Mouse (Mus musculus) hindbrain, embryonic 15.5 days (tissue): ENCODE results near the gene Lsamp. TPM values are rescaled to one million over a fixed set of nuclear protein-coding genes. Genes with fewer than 3 reads are reported as not detected.

Source experiments
- ATAC-seq: fragments of 200-750 bp; cut with Nextera tagmentation; 2 replicates; pipeline ENCODE4 v1.8.0; 2017; ENCODE audit warnings: low read depth, moderate number of reproducible peaks, moderate TSS enrichment; ENCODE audit not compliant: low FRiP score
- H3K27ac ChIP-seq: fragments of 300-500 bp; sonication (generic); replicated peaks from 2 replicates; pipeline ENCODE4 v1.5.1; 2015; ENCODE audit warnings: mild to moderate bottlenecking, inconsistent platforms
- H3K27me3 ChIP-seq: fragments of 300-500 bp; sonication (generic); 2 replicates; pipeline ENCODE4 v1.6.1; 2015; ENCODE audit warnings: control low read depth, inconsistent platforms
- H3K36me3 ChIP-seq: fragments of 300-500 bp; sonication (generic); 2 replicates; pipeline ENCODE4 v1.6.1; 2015; ENCODE audit warnings: control low read depth, inconsistent platforms
- H3K4me1 ChIP-seq: fragments of 300-500 bp; sonication (generic); replicated peaks from 2 replicates; pipeline ENCODE4 v1.6.1; 2015; ENCODE audit warnings: control low read depth, inconsistent platforms
- H3K4me2 ChIP-seq: fragments of 300-500 bp; sonication (generic); 2 replicates; pipeline ENCODE4 v1.6.1; 2015; ENCODE audit warnings: moderate library complexity, mild to moderate bottlenecking, inconsistent platforms
- H3K4me3 ChIP-seq: fragments of 300-500 bp; sonication (generic); 2 replicates; pipeline ENCODE4 v1.5.1; 2015; ENCODE audit warnings: mild to moderate bottlenecking, inconsistent platforms
- H3K9ac ChIP-seq: fragments of 300-500 bp; sonication (generic); 2 replicates; pipeline ENCODE4 v1.6.1; 2015; ENCODE audit warnings: inconsistent platforms
- H3K9me3 ChIP-seq: fragments of 300-500 bp; sonication (generic); 2 replicates; pipeline ENCODE4 v1.6.1; 2016; ENCODE audit warnings: control low read depth, inconsistent platforms
- WGBS: fragments of 180-500 bp; shearing (Covaris S2); methylation state at CpG from one replicate; pipeline ENCODE4 v1.1.7; 2015; 5-methylcytosine and 5-hydroxymethylcytosine counted together
- polyA plus RNA-seq: library from polyadenylated mRNA; unstranded; fragments of >200 nt; fragmentation: Nextera tagmentation; extraction: Ambion mirVana; gene quantifications from 2 replicates; pipeline ENCODE4 v1.2.1, GENCODE M21; 2015

Gene Lsamp
- polyA plus RNA-seq, 1 experiment from 2014 or later = 89.3 TPM

GRCm38 (mm10) chr16:41383702-41384101 is 1399.5 kb downstream of the Lsamp start:
- no peak for ATAC-seq
- 78% methylated on average over 3 of the region's 3 CpGs for WGBS
- H3K4me1 ChIP-seq = no peaks in the 10 kb centered on the region
- no peaks in the 10 kb centered on the region for H3K9me3 ChIP-seq
- H3K4me3 ChIP-seq = no peak overlapping the region
- no peaks in the 10 kb centered on the region for H3K27me3 ChIP-seq
- no peaks in the 10 kb centered on the region for H3K36me3 ChIP-seq
- no peak overlapping the region for H3K9ac ChIP-seq
- H3K4me2 ChIP-seq = no peak overlapping the region
- no peak overlapping the region for H3K27ac ChIP-seq

- 92% methylated on average over 1 of the region's 1 CpGs for WGBS
- Histone ChIP-seq H3K4me2 (no peak overlapping the region), H3K36me3 (no peaks in the 10 kb centered on the region), H3K4me3 (no peak overlapping the region), H3K9ac (no peak overlapping the region), H3K9me3 (no peaks in the 10 kb centered on the region), H3K4me1 (no peaks in the 10 kb centered on the region), H3K27ac (no peak overlapping the region), H3K27me3 (no peaks in the 10 kb centered on the region)
- ATAC-seq = no peak
Observed at GRCm38 (mm10) chr16:41384288-41384687, 1400.1 kb downstream of the Lsamp start.

- no peaks in the 10 kb centered on the region for H3K27me3 ChIP-seq
- no peak overlapping the region for H3K9ac ChIP-seq
- 52% methylated on average over 7 of the region's 7 CpGs for WGBS
- no peaks in the 10 kb centered on the region for H3K9me3 ChIP-seq
- H3K4me1 ChIP-seq = no peaks in the 10 kb centered on the region
- H3K4me3 ChIP-seq = no peak overlapping the region
- no peak for ATAC-seq
- H3K27ac ChIP-seq = no peak overlapping the region
- no peaks in the 10 kb centered on the region for H3K36me3 ChIP-seq
- no peak overlapping the region for H3K4me2 ChIP-seq
Observed at GRCm38 (mm10) chr16:41408850-41409249, 1424.7 kb downstream of the Lsamp start.

- 76% methylated on average over 3 of the region's 3 CpGs for WGBS
- Histone ChIP-seq H3K4me1 (no peaks in the 10 kb centered on the region), H3K4me2 (no peak overlapping the region), H3K36me3 (no peaks in the 10 kb centered on the region), H3K27me3 (no peaks in the 10 kb centered on the region), H3K27ac (no peak overlapping the region), H3K9me3 (no peaks in the 10 kb centered on the region), H3K4me3 (no peak overlapping the region), H3K9ac (no peak overlapping the region)
- no peak for ATAC-seq
Observed at GRCm38 (mm10) chr16:41410671-41411070, 1426.5 kb downstream of the Lsamp start.

- WGBS = 68% methylated on average over 5 of the region's 5 CpGs
- Histone ChIP-seq H3K9ac (no peak overlapping the region), H3K9me3 (no peaks in the 10 kb centered on the region), H3K4me1 (no peaks in the 10 kb centered on the region), H3K27me3 (no peaks in the 10 kb centered on the region), H3K27ac (no peak overlapping the region), H3K4me2 (no peak overlapping the region), H3K36me3 (no peaks in the 10 kb centered on the region), H3K4me3 (no peak overlapping the region)
- ATAC-seq = no peak
Observed at GRCm38 (mm10) chr16:41417363-41417762, 1433.2 kb downstream of the Lsamp start.

- no peak overlapping the region for H3K27ac ChIP-seq
- H3K4me2 ChIP-seq = no peak overlapping the region
- no peak overlapping the region for H3K4me3 ChIP-seq
- no peaks in the 10 kb centered on the region for H3K9me3 ChIP-seq
- no peaks in the 10 kb centered on the region for H3K36me3 ChIP-seq
- 66% methylated on average over 2 of the region's 2 CpGs for WGBS
- no peaks in the 10 kb centered on the region for H3K27me3 ChIP-seq
- ATAC-seq = no peak
- H3K9ac ChIP-seq = no peak overlapping the region
- no peaks in the 10 kb centered on the region for H3K4me1 ChIP-seq
Observed at GRCm38 (mm10) chr16:41467391-41467790, 1483.2 kb downstream of the Lsamp start.

GRCm38 (mm10) chr16:41478694-41479093 is 1494.5 kb downstream of the Lsamp start:
- H3K9ac ChIP-seq = no peak overlapping the region
- no peaks in the 10 kb centered on the region for H3K36me3 ChIP-seq
- H3K4me1 ChIP-seq = no peaks in the 10 kb centered on the region
- H3K9me3 ChIP-seq = no peaks in the 10 kb centered on the region
- H3K4me3 ChIP-seq = no peak overlapping the region
- H3K4me2 ChIP-seq = no peak overlapping the region
- WGBS = 78% methylated on average over 5 of the region's 5 CpGs
- H3K27ac ChIP-seq = no peak overlapping the region
- ATAC-seq = no peak
- no peaks in the 10 kb centered on the region for H3K27me3 ChIP-seq

- Histone ChIP-seq H3K36me3 (no peaks in the 10 kb centered on the region), H3K4me3 (no peak overlapping the region), H3K9me3 (no peaks in the 10 kb centered on the region), H3K9ac (no peak overlapping the region), H3K27ac (no peak overlapping the region), H3K27me3 (no peaks in the 10 kb centered on the region), H3K4me2 (no peak overlapping the region), H3K4me1 (no peaks in the 10 kb centered on the region)
- WGBS = 91% methylated on average over 1 of the region's 1 CpGs
- ATAC-seq = no peak
Observed at GRCm38 (mm10) chr16:41481832-41482231, 1497.7 kb downstream of the Lsamp start.

- ATAC-seq = 0 out of 2 replicates have a peak, but pooled peaks have one; percentile 23
- H3K4me2 ChIP-seq = no peak overlapping the region
- 49% methylated on average over 6 of the region's 6 CpGs for WGBS
Observed at GRCm38 (mm10) chr16:41510915-41511552, 1526.9 kb downstream of the Lsamp start.

GRCm38 (mm10) chr16:41521566-41521965 is 1537.4 kb downstream of the Lsamp start:
- no peaks in the 10 kb centered on the region for H3K27me3 ChIP-seq
- H3K4me3 ChIP-seq = no peak overlapping the region
- no peak overlapping the region for H3K27ac ChIP-seq
- no peak overlapping the region for H3K4me2 ChIP-seq
- H3K9ac ChIP-seq = no peak overlapping the region
- no peaks in the 10 kb centered on the region for H3K9me3 ChIP-seq
- H3K36me3 ChIP-seq = no peaks in the 10 kb centered on the region
- H3K4me1 ChIP-seq = no peaks in the 10 kb centered on the region
- WGBS = 42% methylated on average over 4 of the region's 4 CpGs
- no peak for ATAC-seq

More at GRCm38 (mm10) chr16:41510915-41511552, 1526.9 kb downstream of the Lsamp start:
- Histone ChIP-seq H3K4me3 (no peak overlapping the region), H3K4me1 (peaks cover 9% of the 10 kb centered on the region), H3K27ac (no peak overlapping the region), H3K9ac (no peak overlapping the region), H3K36me3 (no peaks in the 10 kb centered on the region), H3K27me3 (no peaks in the 10 kb centered on the region), H3K9me3 (no peaks in the 10 kb centered on the region)

- H3K9ac ChIP-seq = no peak overlapping the region
- no peaks in the 10 kb centered on the region for H3K9me3 ChIP-seq
- peak overlapping the region; percentile 25 for H3K4me2 ChIP-seq
- H3K27me3 ChIP-seq = no peaks in the 10 kb centered on the region
- no peak overlapping the region for H3K4me3 ChIP-seq
- H3K27ac ChIP-seq = no peak overlapping the region
- H3K36me3 ChIP-seq = no peaks in the 10 kb centered on the region
- no peaks in the 10 kb centered on the region for H3K4me1 ChIP-seq
- ATAC-seq = no peak
- 61% methylated on average over 10 of the region's 10 CpGs for WGBS
Observed at GRCm38 (mm10) chr16:41524266-41524665, 1540.1 kb downstream of the Lsamp start.

GRCm38 (mm10) chr16:41532661-41533551 is 1548.7 kb downstream of the Lsamp start:
- 1% methylated on average over 38 of the region's 38 CpGs for WGBS
- peak overlapping the region; percentile 67 for H3K9ac ChIP-seq
- peaks cover 33% of the 10 kb centered on the region for H3K4me1 ChIP-seq
- H3K27me3 ChIP-seq = no peaks in the 10 kb centered on the region
- H3K4me3 ChIP-seq = peak overlapping the region; percentile 71
- H3K36me3 ChIP-seq = no peaks in the 10 kb centered on the region
- H3K27ac ChIP-seq = peak overlapping the region; percentile 86
- no peaks in the 10 kb centered on the region for H3K9me3 ChIP-seq
- H3K4me2 ChIP-seq = peak overlapping the region; percentile 79
- peak; percentile 95 for ATAC-seq
